Mouse (Mus musculus) ES-Bruce4 (cell line): ENCODE measurements around the gene Ptgfrn. TPM values are rescaled to one million over a fixed set of nuclear protein-coding genes. Genes with fewer than 3 reads are reported as not detected.

ENCODE experiments used
- H3K27ac ChIP-seq: 2 replicates; pipeline ENCODE4 v1.5.1; 2012; ENCODE audit warnings: low read length, inconsistent platforms; ENCODE audit not compliant: insufficient read depth
- H3K27me3 ChIP-seq: 2 replicates; pipeline ENCODE4 v1.6.1; 2012; ENCODE audit warnings: mild to moderate bottlenecking, low read length, inconsistent platforms; ENCODE audit not compliant: control insufficient read depth, poor library complexity, insufficient read depth, severe bottlenecking
- H3K36me3 ChIP-seq: 2 replicates; pipeline ENCODE4 v1.6.1; 2012; ENCODE audit warnings: inconsistent platforms, mild to moderate bottlenecking, low read length, moderate library complexity; ENCODE audit not compliant: control insufficient read depth, poor library complexity, insufficient read depth, severe bottlenecking
- H3K4me1 ChIP-seq: one replicate; pipeline ENCODE4 v1.8.1; 2011; ENCODE audit warnings: low read length; ENCODE audit not compliant: control insufficient read depth, insufficient read depth
- H3K4me3 ChIP-seq: 2 replicates; pipeline ENCODE4 v1.5.1; 2011; ENCODE audit warnings: low read depth, mild to moderate bottlenecking, low read length
- H3K9ac ChIP-seq: 2 replicates; pipeline ENCODE4 v1.6.1; 2012; ENCODE audit warnings: low read depth, mild to moderate bottlenecking, inconsistent platforms; ENCODE audit not compliant: poor library complexity, severe bottlenecking
- H3K9me3 ChIP-seq: replicated peaks from 2 replicates; pipeline ENCODE4 v1.6.1; 2012; ENCODE audit warnings: mild to moderate bottlenecking, low read length, inconsistent platforms; ENCODE audit not compliant: control insufficient read depth, poor library complexity, insufficient read depth, severe bottlenecking
- CTCF ChIP-seq: IDR thresholded peaks from one replicate; pipeline ENCODE4 v1.8.1; 2011; ENCODE audit warnings: low read depth, low read length
- EP300 ChIP-seq: IDR thresholded peaks from 2 replicates; pipeline ENCODE4 v1.6.1; 2011; ENCODE audit warnings: low read depth, low read length; ENCODE audit not compliant: insufficient read depth
- POLR2A ChIP-seq: IDR thresholded peaks from one replicate; pipeline ENCODE4 v1.8.1; 2011; ENCODE audit warnings: low read length; ENCODE audit not compliant: insufficient read depth
- polyA plus RNA-seq: library from polyadenylated mRNA; stranded (reverse); fragments of >200 nt; gene quantifications from 2 replicates; pipeline ENCODE4 v1.2.4, GENCODE M21; 2011; ENCODE audit warnings: low read depth; ENCODE audit not compliant: missing spikeins, insufficient read depth, insufficient read length

Ptgfrn gene
- polyA plus RNA-seq, 1 experiment, result 60.7 TPM

GRCm38 (mm10) chr3:101029339-101029738 is 80.7 kb downstream of the Ptgfrn start, which contains the start of gene Cd101:
Gene Cd101 (minus strand): TSS chr3:101029556.
- no peak for TF ChIP-seq POLR2A
- no peak for TF ChIP-seq EP300
- TF ChIP-seq CTCF, result no peak
- Histone ChIP-seq H3K4me3 (no peak within 1 kb of the TSS), H3K36me3 (no peaks in the 10 kb centered on the region), H3K27ac (no peak within 1 kb of the TSS), H3K4me1 (peaks cover 3% of the 10 kb centered on the region), H3K9ac (no peak within 1 kb of the TSS), H3K9me3 (no peaks in the 10 kb centered on the region), H3K27me3 (no peaks in the 10 kb centered on the region)

- no peak overlapping the region for H3K4me3 ChIP-seq
- H3K27me3 ChIP-seq, result no peaks in the 10 kb centered on the region
- no peak overlapping the region for H3K9ac ChIP-seq
- no peaks in the 10 kb centered on the region for H3K36me3 ChIP-seq
- TF ChIP-seq POLR2A (no peak), CTCF (no peak), EP300 (no peak)
- peaks cover 2% of the 10 kb centered on the region for H3K4me1 ChIP-seq
- no peak overlapping the region for H3K27ac ChIP-seq
- no peaks in the 10 kb centered on the region for H3K9me3 ChIP-seq
These were observed 83.3 kb downstream of the Ptgfrn start for GRCm38 (mm10) chr3:101026741-101027140.

DNA sequence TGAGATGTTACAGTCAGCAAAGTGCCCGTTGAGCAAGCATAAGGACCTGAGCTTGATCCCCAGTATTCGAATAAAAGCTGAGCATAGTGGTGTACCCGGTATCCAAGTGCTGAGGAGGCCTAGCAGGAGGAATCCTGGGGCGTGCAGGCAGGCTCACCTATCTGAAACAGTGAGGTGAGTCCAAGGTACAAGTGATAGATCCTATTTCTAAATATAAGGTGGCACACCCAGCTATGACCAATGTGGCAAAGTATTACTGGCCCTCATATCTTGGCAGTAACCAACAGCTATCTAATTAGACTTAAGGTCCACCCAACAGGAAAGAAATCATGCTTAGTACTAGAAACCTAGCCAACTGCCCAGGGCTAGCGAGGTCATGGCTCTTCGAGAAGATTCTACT is 87.1 kb downstream of the Ptgfrn start:
- H3K36me3 ChIP-seq, result no peaks in the 10 kb centered on the region
- H3K27me3 ChIP-seq, result no peaks in the 10 kb centered on the region
- H3K9me3 ChIP-seq, result no peaks in the 10 kb centered on the region
- H3K4me3 ChIP-seq, result no peak overlapping the region
- H3K4me1 ChIP-seq, result no peaks in the 10 kb centered on the region
- TF ChIP-seq CTCF, result no peak
- H3K9ac ChIP-seq, result no peak overlapping the region
- no peak overlapping the region for H3K27ac ChIP-seq

DNA sequence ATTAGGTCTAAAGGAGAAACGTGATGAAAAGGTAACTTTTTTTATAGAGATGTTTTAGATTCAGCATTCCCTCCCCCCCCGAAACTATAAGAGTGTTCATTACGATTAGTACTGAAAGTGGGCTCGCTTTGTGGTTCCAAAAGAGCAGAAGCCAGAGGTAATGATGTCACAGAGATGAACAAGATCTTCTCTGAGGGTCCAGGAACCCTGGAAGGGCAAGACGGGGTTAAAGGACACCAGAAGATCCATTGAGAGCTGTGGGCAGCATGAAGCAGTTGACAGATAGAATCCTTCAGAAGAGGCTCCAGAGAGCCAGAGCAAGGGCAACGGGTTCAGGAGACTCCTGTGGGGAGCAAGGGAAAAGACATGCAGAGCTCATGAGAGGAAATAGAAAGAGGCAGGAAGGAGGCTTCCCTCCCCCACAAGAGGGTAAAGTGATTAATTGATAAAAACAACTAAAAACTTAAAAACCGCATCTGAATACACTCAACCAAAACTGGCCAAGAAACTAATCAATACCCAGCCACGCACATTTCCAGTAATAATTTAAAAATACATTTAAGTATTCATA is 88.5 kb downstream of the Ptgfrn start:
- Histone ChIP-seq H3K4me1 (no peaks in the 10 kb centered on the region), H3K4me3 (no peak overlapping the region), H3K27me3 (no peaks in the 10 kb centered on the region), H3K36me3 (no peaks in the 10 kb centered on the region), H3K9ac (no peak overlapping the region), H3K27ac (no peak overlapping the region), H3K9me3 (no peaks in the 10 kb centered on the region)
- no peak for TF ChIP-seq EP300
- no peak for TF ChIP-seq POLR2A
- no peak for TF ChIP-seq CTCF

DNA sequence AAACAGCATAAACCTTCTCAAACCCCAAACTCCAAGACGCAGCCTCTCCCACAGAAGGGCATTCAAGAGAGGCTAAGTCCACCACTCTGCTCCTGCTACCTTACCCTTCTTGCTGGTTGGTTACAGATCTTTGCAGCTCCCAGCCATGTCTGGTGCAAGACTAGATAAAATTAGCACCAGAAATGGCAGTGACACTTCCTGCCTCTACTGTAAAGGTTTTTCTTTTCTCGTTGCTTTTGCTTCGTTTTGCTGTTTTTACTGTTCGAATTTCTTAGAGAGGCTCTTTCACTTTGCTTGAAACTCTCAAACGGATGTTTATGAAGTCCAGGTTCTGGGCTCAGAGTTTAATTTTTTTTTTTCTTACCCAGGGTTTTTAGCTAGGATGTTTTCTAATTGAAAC is 89.0 kb downstream of the Ptgfrn start:
- H3K27ac ChIP-seq, result no peak overlapping the region
- no peak for TF ChIP-seq EP300
- TF ChIP-seq CTCF, result no peak
- TF ChIP-seq POLR2A, result no peak
- no peaks in the 10 kb centered on the region for H3K36me3 ChIP-seq
- no peak overlapping the region for H3K9ac ChIP-seq
- no peaks in the 10 kb centered on the region for H3K27me3 ChIP-seq
- H3K4me1 ChIP-seq, result no peaks in the 10 kb centered on the region
- H3K9me3 ChIP-seq, result no peaks in the 10 kb centered on the region
- H3K4me3 ChIP-seq, result no peak overlapping the region

DNA sequence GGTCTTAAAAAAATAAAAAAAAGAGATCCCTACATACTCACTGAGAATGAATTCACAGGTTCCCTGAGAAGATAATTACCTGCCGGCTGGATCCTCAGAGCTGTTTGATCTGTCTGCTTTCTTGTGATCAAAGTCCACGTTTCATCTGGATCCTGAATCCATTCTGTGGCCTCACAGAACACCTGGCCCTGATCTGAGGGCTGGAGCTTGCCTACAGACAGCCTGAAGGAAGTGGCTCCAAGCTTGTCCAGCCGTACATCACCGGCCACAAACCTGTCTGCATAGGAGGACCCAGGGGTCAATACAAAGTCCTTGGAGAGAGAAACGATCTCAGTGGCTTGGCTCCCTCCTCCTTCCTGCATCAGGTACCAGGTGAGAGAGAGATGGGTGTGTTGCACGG is 91.6 kb downstream of the Ptgfrn start:
- Histone ChIP-seq H3K9ac (no peak overlapping the region), H3K27me3 (no peaks in the 10 kb centered on the region), H3K4me1 (no peaks in the 10 kb centered on the region), H3K27ac (no peak overlapping the region), H3K4me3 (no peak overlapping the region), H3K9me3 (no peaks in the 10 kb centered on the region), H3K36me3 (no peaks in the 10 kb centered on the region)
- TF ChIP-seq EP300, result no peak
- TF ChIP-seq CTCF, result no peak
- TF ChIP-seq POLR2A, result no peak
